Mouse (Mus musculus): Measurements from ENCODE around the gene Tuba3a.

Tuba3a gene

GRCm38 (mm10) chr6:125285890-125286289, at the start of gene Tuba3a:
TSS of gene Tuba3a (minus strand) at chr6:125286042.
- no peak for DNase-seq (ENCODE audit: inconsistent age in 2 of 2, low spot score in 1 of 2)

GRCm38 (mm10) chr6:125334356-125334755, 48.5 kb upstream of the Tuba3a start:
- DNase-seq (ENCODE audit: inconsistent age in 2 of 2, low spot score in 1 of 2) = no peak

- DNase-seq (ENCODE audit: inconsistent age in 2 of 2, low spot score in 1 of 2) = no peak
These were observed 47.5 kb upstream of the Tuba3a start for GRCm38 (mm10) chr6:125333112-125333899.

GRCm38 (mm10) chr6:125330626-125331326, 44.9 kb upstream of the Tuba3a start:
- peak; percentile 96 to 98 for DNase-seq (ENCODE audit: inconsistent age in 2 of 2, low spot score in 1 of 2)

GRCm38 (mm10) chr6:125328243-125328642, 42.4 kb upstream of the Tuba3a start:
- peak; percentile 60 to 86 for DNase-seq (ENCODE audit: inconsistent age in 2 of 2, low spot score in 1 of 2)

GRCm38 (mm10) chr6:125325337-125325736, 39.5 kb upstream of the Tuba3a start:
- DNase-seq (ENCODE audit: inconsistent age in 2 of 2, low spot score in 1 of 2) = peak; percentile 69 to 80

GRCm38 (mm10) chr6:125323547-125323946, 37.7 kb upstream of the Tuba3a start:
- no peak for DNase-seq (ENCODE audit: inconsistent age in 2 of 2, low spot score in 1 of 2)

GRCm38 (mm10) chr6:125322794-125323193, 37.0 kb upstream of the Tuba3a start:
- DNase-seq (ENCODE audit: inconsistent age in 2 of 2, low spot score in 1 of 2) = no peak

- DNase-seq (ENCODE audit: inconsistent age in 2 of 2, low spot score in 1 of 2) = no peak
These were observed 35.4 kb upstream of the Tuba3a start for GRCm38 (mm10) chr6:125321114-125321855.

GRCm38 (mm10) chr6:125320323-125320722, 34.5 kb upstream of the Tuba3a start, which contains the start of gene Scnn1a:
TSS of gene Scnn1a (plus strand) at chr6:125320659.
- DNase-seq (ENCODE audit: inconsistent age in 2 of 2, low spot score in 1 of 2) = no peak

GRCm38 (mm10) chr6:125319919-125320296, 34.1 kb upstream of the Tuba3a start:
- no peak for DNase-seq (ENCODE audit: inconsistent age in 2 of 2, low spot score in 1 of 2)

- peak; percentile 80 to 90 for DNase-seq (ENCODE audit: inconsistent age in 2 of 2, low spot score in 1 of 2)
These were observed 33.4 kb upstream of the Tuba3a start for GRCm38 (mm10) chr6:125318981-125319918.

- DNase-seq (ENCODE audit: inconsistent age in 2 of 2, low spot score in 1 of 2) = peak in 1 of 2 experiments; percentile 3
These were observed 31.2 kb upstream of the Tuba3a start for GRCm38 (mm10) chr6:125317077-125317476.

GRCm38 (mm10) chr6:125314746-125315145, 28.9 kb upstream of the Tuba3a start:
- DNase-seq (ENCODE audit: inconsistent age in 2 of 2, low spot score in 1 of 2) = no peak

- no peak for DNase-seq (ENCODE audit: inconsistent age in 2 of 2, low spot score in 1 of 2)
These were observed 28.4 kb upstream of the Tuba3a start for GRCm38 (mm10) chr6:125314231-125314563.

- peak; percentile 92 to 97 for DNase-seq (ENCODE audit: inconsistent age in 2 of 2, low spot score in 1 of 2)
These were observed 27.8 kb upstream of the Tuba3a start, which contains the start of gene Ltbr for GRCm38 (mm10) chr6:125313546-125314230. TSS of gene Ltbr (minus strand) at chr6:125313885.

- peak; percentile 43 to 71 for DNase-seq (ENCODE audit: inconsistent age in 2 of 2, low spot score in 1 of 2)
These were observed 26.9 kb upstream of the Tuba3a start for GRCm38 (mm10) chr6:125312581-125313355.

GRCm38 (mm10) chr6:125312171-125312570, 26.3 kb upstream of the Tuba3a start:
- no peak for DNase-seq (ENCODE audit: inconsistent age in 2 of 2, low spot score in 1 of 2)

- peak in 1 of 2 experiments; percentile 26 for DNase-seq (ENCODE audit: inconsistent age in 2 of 2, low spot score in 1 of 2)
These were observed 23.6 kb upstream of the Tuba3a start for GRCm38 (mm10) chr6:125309406-125309805.
